Mouse (Mus musculus) layer of hippocampus, adult 11-12 months (tissue): Measurements from ENCODE around the gene Prkx.

Experiments
- DNase-seq: peaks from one replicate; pipeline ENCODE4 v3.0.0; 2022; ENCODE audit warnings: low spot score

The Prkx gene

DNA sequence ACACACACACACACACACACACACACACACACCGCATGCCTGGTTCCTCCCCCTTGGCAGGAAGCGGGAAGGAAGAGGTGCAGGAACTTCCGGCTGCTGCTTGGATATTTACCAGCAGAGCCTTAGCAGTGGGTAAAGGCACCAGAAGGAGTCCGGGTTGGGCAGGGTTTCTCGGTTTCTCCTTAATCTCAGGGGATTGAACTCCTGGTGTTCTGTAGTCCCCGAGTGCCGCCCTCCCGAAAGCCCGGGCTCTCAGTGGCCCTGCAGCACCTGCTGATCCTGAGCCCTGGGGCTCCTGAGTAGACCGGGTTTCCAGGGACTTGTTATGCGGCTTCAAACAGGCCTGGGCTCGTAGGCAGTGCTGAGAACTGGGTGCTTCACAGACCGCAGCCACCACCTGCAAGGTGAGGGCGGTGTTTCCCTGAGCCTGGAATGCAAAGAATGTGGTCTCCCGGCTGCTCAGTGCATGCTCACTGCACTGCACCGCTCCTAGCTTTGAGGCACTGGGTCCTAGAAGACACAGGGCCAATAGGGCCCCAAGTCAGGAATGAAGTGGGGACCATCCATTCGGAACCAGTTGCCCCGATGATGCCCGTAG, at the start of gene Prkx:
TSS of gene Prkx (minus strand) at position 41 of the 598 bp plus-strand sequence.
- no peak for DNase-seq

DNA sequence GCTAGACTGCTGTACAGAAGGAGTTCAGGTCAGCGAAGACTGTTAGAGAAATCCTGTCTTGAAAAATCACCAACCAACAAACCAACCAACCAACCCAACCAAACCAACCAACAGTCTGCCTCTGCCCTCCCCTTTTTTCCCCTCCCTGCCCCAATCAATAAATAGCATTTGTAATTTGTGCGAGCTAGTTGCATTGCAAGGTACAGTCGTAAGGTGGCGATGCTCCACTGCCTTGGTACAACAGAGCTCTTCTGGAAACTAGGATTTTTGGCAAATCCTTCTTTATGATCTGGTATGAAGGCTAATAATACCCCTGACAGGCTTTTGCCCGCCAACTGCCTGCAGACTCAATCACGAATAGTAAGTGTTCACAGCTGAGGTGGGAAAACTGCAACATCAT, 16.0 kb upstream of the Prkx start:
- peak; percentile 43 for DNase-seq

DNA sequence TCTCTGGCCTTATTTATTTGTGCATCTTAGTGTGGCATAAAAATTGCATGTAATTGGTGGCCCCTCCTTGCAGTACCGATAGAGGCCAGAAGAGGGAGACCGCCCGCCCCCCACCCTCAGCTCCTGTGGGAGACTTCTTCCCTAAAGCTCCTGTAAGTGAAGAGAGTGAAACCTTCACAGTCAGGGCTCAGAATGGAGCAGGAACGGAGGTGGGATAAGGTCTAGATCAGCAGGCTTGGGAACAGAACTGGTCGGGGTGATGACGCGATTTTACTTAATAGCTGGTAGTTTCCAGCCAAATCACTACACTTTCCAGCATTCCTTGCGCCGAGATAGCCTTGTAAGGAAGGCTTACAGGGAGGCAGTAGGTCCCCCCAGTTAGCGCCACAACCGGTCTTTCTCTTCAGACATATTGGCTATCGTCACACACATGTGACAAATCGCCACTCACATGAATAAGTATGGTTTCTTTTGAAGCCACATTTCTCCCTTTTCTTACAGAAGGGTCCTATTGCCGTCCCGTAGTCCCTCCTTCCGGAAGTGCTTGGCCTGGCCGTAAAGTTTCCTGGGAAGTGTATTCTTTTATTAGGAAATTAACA, 14.6 kb upstream of the Prkx start:
- peak; percentile 61 for DNase-seq

DNA sequence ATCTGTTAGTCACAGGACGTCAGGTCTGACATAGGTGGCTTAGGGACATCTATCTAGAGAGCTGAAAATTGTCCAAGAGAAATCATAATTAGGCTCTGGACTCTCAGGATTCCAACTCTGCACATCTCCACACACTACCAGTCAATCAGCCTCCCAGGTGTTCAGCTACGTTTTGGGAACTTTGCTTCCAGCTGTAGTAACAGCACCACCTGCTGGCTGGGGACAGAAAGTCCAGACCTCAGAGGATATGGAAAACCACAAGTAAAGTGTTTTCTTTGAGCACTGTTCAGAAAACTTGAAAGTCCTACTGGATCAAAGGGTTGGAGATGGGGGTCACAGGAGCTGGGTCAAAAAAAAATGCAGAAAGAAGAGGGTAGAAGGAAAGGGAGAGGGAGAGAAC, 12.5 kb upstream of the Prkx start:
- DNase-seq: no peak

DNA sequence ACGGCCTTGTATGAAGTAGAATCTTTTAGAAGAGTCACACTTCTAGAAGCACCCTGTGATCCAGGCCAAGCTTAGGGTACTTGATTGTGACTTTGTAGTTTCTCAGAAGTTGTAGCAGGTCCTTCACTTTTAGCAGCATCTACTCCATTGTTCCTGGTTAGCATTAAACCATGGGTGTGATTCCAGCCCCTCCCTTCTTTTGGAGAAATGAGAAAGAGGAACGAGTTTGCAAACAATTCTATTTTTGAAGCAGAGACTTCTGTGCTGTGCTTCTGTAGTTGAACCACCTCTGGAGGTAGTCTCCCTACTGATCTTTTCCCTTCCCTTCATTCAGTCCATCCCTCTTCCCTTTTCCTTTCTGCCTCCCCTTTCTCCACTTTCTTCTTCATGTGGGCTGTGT, 6.2 kb upstream of the Prkx start:
- no peak for DNase-seq

DNA sequence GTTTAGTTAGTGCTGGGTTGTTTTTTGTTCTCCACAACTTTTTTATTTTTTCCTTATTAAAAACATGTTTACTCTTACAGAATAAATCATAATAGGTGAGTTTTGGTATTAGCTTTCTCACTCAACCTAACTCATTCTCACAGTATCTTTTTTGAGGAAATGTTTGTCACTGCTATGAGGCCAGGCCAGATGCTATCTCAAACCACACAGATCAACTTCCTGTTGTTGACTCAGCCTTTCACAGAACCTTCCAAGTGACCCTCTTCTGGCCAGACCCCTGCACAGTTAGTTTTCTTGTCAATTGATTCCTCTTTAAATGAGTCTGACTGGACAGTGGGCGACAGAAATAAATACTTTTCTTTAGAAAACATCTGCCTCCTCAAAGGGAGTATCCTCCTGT, 5.5 kb upstream of the Prkx start:
- DNase-seq: no peak

DNA sequence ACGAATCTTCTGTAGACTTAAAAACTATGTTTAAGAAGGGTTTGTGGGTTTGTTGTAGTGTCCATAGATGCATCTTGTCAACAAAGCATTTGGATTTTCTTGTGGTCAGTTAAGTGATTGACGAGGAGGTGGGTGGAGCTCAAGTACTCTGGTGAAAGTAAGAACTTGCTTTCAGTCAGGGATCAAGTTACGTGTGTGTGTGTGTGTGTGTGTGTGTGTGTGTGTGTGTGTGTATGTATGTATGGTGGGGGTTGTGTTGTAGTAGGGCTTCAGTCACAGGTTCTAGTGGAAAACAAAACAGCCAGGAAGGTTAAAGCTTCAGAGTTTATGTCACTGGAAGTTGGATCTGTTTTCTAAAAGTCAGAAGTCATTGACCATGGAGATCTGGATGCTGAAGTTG, 3.5 kb upstream of the Prkx start:
- no peak for DNase-seq

DNA sequence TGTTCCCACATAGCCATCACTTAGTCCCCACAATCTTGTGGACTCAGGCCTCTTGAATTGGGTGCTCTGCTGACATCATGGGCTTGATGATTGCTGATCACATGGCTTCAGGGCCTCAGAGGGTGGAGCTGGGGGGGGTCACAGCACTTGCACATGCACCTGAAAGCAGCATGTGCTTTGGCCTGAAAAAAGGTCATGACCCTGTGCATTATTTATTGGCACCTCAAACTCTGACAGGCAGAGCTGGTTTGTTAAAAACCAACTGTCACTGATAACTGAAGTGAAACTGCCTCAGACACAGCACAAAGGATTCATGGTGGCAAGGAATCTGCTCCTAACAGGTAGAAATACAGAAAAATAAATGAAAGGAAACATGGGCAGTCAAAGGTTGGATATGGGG, 1.7 kb upstream of the Prkx start:
- no peak for DNase-seq

DNA sequence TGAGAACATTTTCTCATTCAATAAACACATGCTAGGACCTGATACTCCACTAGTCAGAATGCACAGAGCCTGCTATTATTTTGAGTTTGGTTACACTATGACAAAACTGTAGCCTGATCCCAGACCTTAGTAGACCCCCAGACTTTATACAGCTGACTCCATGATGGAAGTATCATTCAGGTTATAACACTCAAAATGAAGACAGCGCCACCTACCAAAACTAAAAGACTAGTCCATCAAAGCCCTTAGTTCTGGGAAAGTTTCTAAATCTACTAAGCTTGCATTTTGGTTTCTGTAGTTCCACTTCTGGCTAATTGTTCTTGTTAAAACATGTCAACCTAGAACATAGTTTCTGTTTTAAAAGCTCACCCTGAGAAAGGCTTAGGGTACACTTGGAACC, 838 bp upstream of the Prkx start:
- DNase-seq: no peak

DNA sequence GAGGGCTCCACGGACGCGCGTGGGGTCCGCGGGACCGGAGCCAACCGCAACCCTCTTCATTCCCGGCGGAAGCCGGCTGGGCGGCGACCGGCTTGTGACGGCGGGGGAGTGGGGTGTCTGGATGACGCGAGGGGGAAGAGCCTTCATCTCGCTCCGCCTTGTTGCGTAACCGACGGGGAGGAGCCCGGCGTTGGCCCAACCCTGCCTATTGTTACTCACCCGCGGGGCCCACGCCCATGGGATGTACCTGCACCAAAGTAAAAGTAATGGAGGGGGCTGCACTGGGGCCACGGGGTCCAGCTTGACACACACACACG, 262 bp downstream of the Prkx start:
- peak; percentile 88 for DNase-seq

DNA sequence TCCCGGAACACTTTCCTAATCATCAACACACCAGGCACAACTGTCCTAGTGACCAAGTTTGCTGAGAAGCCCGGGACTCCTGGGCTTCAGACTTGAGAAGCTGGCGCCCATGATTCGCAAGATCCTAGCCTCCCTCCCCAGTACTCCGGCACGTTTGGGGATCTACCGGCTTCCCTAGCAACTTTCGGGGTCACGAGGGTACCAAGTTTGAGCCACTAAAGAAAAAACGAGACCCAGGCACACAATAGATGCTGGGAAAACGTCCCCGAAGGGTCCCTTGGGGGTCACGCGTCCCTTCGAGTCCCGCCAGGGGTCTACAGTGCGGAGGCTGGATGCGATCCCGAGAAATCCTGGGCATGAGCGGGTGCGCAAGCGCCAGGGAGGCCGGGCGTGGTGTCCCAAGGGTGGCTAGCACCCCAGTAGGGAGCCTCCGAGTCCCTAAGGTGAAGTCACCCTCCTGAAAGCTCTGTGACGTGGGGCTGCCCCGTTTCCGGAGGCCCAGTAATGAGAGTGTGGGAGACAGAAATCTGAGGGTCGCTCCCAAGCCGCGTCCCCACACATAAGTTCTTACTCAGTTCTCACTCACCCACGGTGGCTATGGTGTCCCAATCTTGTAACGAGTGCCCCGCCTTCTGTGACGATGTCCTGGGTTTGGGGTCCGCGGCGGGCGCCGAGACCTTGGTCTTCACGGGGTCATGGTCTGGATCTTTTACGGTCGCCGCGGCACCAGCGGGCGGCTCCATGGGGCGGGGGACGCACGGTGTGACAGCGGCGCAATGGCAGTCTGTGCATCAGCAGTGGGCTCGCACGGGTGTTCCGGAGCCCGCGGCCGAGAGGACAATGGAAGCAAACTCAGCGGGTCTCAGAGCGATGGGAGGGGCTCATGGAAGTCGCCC, 868 bp downstream of the Prkx start:
- peak; percentile 16 for DNase-seq

DNA sequence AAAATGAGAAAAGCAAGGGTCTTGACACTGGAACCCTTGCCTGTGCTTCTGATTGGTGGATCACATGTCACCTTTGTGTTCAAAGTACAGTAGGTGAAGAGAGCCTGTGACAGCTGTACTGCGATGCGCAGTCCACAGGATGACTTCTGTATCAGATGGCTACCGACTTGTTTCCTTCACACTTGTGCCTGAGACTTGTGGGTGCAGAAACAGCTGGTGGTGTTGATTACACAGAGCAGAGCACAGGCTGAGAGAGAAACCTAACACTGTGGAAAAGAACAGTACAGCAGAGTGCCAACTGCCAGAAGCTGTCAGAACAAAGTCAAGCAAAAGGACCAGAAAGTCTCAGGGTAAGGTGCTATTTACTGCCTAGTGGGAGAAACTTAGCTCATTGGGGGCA, 7.4 kb downstream of the Prkx start:
- no peak for DNase-seq

DNA sequence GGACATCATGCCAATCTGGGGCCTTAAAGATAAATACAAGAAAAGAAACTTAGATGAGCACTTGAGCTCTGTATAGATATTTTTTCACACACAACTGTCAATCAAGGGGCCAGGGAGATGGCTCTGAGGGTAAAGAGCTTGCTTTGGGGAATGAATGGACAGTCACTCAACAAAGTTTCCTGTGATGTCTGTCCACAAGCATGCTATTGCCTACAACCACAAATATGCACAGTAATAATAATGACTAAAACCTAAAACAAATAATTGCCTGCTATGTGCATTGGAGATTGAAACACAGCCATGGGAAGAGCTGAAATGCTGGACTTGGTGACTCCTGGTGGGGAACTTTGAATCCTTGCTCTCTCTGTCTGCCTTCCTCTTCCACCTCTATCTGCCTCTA, 9.7 kb downstream of the Prkx start:
- no peak for DNase-seq

DNA sequence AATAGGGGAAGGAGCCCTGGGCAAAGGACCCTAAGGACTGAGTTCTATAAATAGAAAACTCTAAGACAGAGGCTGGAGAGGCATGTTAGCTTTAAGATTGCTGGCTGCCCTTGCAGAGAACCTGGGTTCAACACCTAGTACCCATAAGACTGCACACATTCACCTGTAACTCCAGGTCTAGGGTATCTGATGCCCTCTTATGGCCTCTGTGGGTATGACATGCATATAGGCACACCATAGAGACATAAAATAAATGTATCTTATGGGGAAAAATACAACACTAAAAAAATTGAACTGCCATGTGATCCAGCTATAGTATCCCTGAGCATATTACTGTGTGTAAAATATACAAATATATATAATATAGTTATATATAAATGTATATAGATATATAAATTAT, 18.3 kb downstream of the Prkx start:
- no peak for DNase-seq

DNA sequence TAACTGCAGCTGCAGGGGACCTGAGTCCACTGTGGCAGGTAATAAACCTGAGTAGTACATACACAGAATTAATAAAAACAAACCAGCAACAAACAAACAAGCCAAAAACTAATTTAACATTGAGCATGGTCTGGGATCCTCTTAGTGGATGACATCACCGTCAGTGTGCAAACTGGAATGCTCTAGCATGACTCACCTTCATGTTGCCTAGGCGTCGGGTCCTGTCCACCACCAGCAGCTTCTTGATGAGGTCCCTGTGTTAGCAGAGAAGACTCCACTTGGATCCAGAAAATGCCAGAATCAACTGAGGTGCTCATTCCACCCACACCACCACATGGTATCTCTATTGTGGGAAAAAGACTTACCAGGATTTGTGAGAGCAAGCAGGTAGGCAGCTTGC, 30.9 kb downstream of the Prkx start:
- no peak for DNase-seq

DNA sequence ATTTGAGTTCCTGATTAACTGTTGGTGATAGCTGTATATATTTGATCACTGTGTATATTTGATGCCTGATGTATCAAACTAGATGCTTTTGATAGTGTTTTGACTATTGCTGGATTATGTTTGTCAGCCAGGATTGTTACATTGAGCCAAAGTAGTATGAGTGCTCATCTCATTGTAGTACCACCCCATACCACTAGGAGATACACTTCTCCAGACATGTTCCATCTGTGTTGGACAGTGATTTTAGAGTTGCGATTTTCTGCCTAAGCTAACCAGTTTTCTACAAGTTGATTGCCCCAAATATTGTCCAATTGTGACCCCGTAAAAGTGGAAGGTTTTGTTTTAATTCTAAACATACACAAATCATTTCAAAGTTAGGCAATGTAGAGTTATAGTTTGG, 51.8 kb downstream of the Prkx start:
- no peak for DNase-seq

DNA sequence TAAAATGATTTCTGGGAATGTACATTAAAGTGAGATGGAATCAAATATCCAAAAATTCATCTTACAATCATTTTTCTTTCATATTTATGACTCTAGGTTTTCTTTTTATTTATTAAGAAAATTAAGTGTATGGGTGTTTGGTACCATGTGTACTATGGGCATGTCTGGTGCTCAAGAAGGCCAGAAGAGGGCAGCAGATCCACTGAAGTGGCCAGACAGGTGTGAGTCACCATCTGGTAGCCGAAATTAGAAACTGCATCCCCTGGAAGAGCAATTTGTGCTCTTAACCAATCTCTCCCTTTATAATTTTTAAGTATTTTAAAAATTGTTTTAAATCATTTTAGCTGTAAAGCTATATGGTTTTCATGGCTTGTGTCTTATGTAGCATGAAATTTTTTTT, 54.7 kb downstream of the Prkx start:
- DNase-seq: no peak

DNA sequence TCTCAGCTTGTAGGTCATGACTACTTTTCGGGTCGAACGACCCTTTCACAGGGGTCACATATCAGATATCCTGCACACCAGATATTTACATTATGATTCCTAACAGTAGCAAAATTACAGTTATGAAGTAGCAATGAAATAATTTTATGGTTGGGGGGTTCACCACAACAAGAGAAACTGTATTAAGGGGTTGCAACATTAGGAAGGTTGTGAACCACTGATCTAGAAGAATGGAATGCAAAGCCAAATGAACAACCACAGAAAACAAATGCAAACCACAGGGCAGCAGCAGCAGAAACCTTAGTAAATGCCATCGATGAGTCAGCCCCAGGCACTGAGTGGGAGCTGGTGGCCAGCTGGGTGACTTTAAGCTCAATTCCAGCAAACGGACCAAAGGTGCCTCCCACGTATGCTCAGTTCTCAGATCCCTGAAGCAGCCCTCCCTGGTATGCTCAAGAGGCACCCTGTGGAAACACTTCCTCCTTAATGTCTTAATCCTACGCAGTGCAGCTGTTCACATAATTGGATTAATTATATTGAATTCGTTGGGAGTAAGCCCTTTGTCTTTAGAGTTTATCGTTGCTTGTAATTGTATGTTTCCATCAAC, 62.0 kb downstream of the Prkx start:
- no peak for DNase-seq

DNA sequence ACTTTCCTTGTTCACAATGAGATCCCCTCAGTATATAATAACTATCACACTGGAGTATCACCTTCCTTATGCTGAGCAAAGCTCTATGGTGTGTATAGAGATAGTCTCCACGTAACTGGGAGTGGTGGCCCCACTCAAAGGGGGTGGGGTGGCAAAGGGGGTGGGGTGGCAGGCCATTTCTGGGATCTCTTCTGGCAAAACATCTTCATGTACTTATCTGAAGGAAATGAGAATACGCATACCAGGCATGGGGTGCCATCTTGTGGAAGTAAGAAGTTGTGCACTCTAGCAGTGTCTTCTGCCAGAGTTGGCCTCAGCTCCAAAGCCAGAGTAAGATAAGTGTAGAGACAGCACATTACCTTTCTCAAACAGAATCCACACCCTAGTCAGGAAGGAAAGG, 75.8 kb downstream of the Prkx start:
- peak; percentile 15 for DNase-seq
